Mouse (Mus musculus): ENCODE results near the gene Gnb1l. TPM values are rescaled to one million over a fixed set of nuclear protein-coding genes. Genes with fewer than 3 reads are reported as not detected.

Gene Gnb1l
- 18.4 and 19.4 TPM in 2 replicates for polyA plus RNA-seq (2016; fragmentation: Nextera tagmentation; extraction: Ambion mirVana)

GRCm38 (mm10) chr16:18498558-18498990 lies at the start of gene Gnb1l, which contains the start of gene Rtl10:
Gene Gnb1l, plus strand, starts transcription at chr16:18498713.
Gene Rtl10, plus strand, starts transcription at chr16:18498901.
- under 1% methylated on average over 51 of the region's 51 CpGs for WGBS
- Histone ChIP-seq H3K4me3 (replicated peaks) (peak within 1 kb of the TSS; percentile 76), H3K36me3 (peaks cover 28% of the 10 kb centered on the region), H3K9me3 (no peaks in the 10 kb centered on the region), H3K27ac (peak within 1 kb of the TSS; percentile 90), H3K4me2 (peak within 1 kb of the TSS; percentile 88), H3K27me3 (no peaks in the 10 kb centered on the region), H3K4me1 (replicated peaks) (peaks cover 20% of the 10 kb centered on the region), H3K9ac (replicated peaks) (peak within 1 kb of the TSS; percentile 74)
- ATAC-seq (ENCODE audit: insufficient number of reproducible peaks, insufficient read depth, low FRiP score, low TSS enrichment, low read depth): peak; percentile 97

- no peak for ATAC-seq (ENCODE audit: insufficient number of reproducible peaks, insufficient read depth, low FRiP score, low TSS enrichment, low read depth)
- Histone ChIP-seq H3K27me3 (no peaks in the 10 kb centered on the region), H3K9ac (replicated peaks) (no peak overlapping the region), H3K4me1 (replicated peaks) (peaks cover 31% of the 10 kb centered on the region), H3K27ac (no peak overlapping the region), H3K4me2 (no peak overlapping the region), H3K9me3 (no peaks in the 10 kb centered on the region), H3K4me3 (replicated peaks) (no peak overlapping the region), H3K36me3 (peaks cover 5% of the 10 kb centered on the region; the same call in 1 of the 2 replicates)
- 86% methylated on average over 4 of the region's 4 CpGs for WGBS
Observed at GRCm38 (mm10) chr16:18449005-18449404, 49.5 kb upstream of the Gnb1l start.

GRCm38 (mm10) chr16:18451486-18452181 lies 46.9 kb upstream of the Gnb1l start:
- H3K4me2 ChIP-seq: no peak overlapping the region
- H3K27ac ChIP-seq: no peak overlapping the region
- no peaks in the 10 kb centered on the region for H3K9me3 ChIP-seq
- no peaks in the 10 kb centered on the region for H3K27me3 ChIP-seq
- 45% methylated on average over 9 of the region's 9 CpGs for WGBS
- H3K36me3 ChIP-seq: peaks cover 14% of the 10 kb centered on the region; the same call in 1 of the 2 replicates
- no peak overlapping the region for H3K9ac ChIP-seq (replicated peaks)
- no peak for ATAC-seq (ENCODE audit: insufficient number of reproducible peaks, insufficient read depth, low FRiP score, low TSS enrichment, low read depth)
- H3K4me3 ChIP-seq (replicated peaks): no peak overlapping the region
- H3K4me1 ChIP-seq (replicated peaks): peaks cover 31% of the 10 kb centered on the region

- WGBS: 79% methylated on average over 8 of the region's 8 CpGs
- H3K36me3 ChIP-seq: peaks cover 14% of the 10 kb centered on the region; the same call in 1 of the 2 replicates
- peaks cover 26% of the 10 kb centered on the region for H3K4me1 ChIP-seq (replicated peaks)
- no peaks in the 10 kb centered on the region for H3K27me3 ChIP-seq
- no peak overlapping the region for H3K4me3 ChIP-seq (replicated peaks)
- no peaks in the 10 kb centered on the region for H3K9me3 ChIP-seq
- no peak overlapping the region for H3K4me2 ChIP-seq
- ATAC-seq (ENCODE audit: insufficient number of reproducible peaks, insufficient read depth, low FRiP score, low TSS enrichment, low read depth): no peak
- H3K9ac ChIP-seq (replicated peaks): no peak overlapping the region
- no peak overlapping the region for H3K27ac ChIP-seq
Observed at GRCm38 (mm10) chr16:18452361-18452862, 46.1 kb upstream of the Gnb1l start.

- peaks cover 14% of the 10 kb centered on the region; the same call in 1 of the 2 replicates for H3K36me3 ChIP-seq
- no peaks in the 10 kb centered on the region for H3K9me3 ChIP-seq
- H3K27me3 ChIP-seq: no peaks in the 10 kb centered on the region
- no peak overlapping the region for H3K4me2 ChIP-seq
- H3K4me3 ChIP-seq (replicated peaks): no peak overlapping the region
- ATAC-seq (ENCODE audit: insufficient number of reproducible peaks, insufficient read depth, low FRiP score, low TSS enrichment, low read depth): no peak
- peaks cover 13% of the 10 kb centered on the region for H3K4me1 ChIP-seq (replicated peaks)
- H3K9ac ChIP-seq (replicated peaks): no peak overlapping the region
- H3K27ac ChIP-seq: no peak overlapping the region
- 24% methylated on average over 5 of the region's 5 CpGs for WGBS
Observed at GRCm38 (mm10) chr16:18453846-18454245, 44.7 kb upstream of the Gnb1l start.

- 91% methylated on average over 6 of the region's 6 CpGs for WGBS
- no peak overlapping the region for H3K4me2 ChIP-seq
- H3K9me3 ChIP-seq: no peaks in the 10 kb centered on the region
- H3K4me3 ChIP-seq (replicated peaks): no peak overlapping the region
- no peak for ATAC-seq (ENCODE audit: insufficient number of reproducible peaks, insufficient read depth, low FRiP score, low TSS enrichment, low read depth)
- H3K27me3 ChIP-seq: peaks cover 9% of the 10 kb centered on the region; the same call in 1 of the 2 replicates
- no peak overlapping the region for H3K27ac ChIP-seq
- H3K36me3 ChIP-seq: peaks cover 14% of the 10 kb centered on the region; the same call in 1 of the 2 replicates
- peaks cover 23% of the 10 kb centered on the region for H3K4me1 ChIP-seq (replicated peaks)
- H3K9ac ChIP-seq (replicated peaks): no peak overlapping the region
Observed at GRCm38 (mm10) chr16:18455407-18455806, 43.1 kb upstream of the Gnb1l start.

- no peaks in the 10 kb centered on the region for H3K9me3 ChIP-seq
- H3K27ac ChIP-seq: no peak overlapping the region; the same call in 1 of the 2 replicates
- H3K27me3 ChIP-seq: peaks cover 10% of the 10 kb centered on the region; the same call in 1 of the 2 replicates
- H3K4me1 ChIP-seq (replicated peaks): peaks cover 27% of the 10 kb centered on the region
- no peak for ATAC-seq (ENCODE audit: insufficient number of reproducible peaks, insufficient read depth, low FRiP score, low TSS enrichment, low read depth)
- peaks cover 14% of the 10 kb centered on the region; the same call in 1 of the 2 replicates for H3K36me3 ChIP-seq
- no peak overlapping the region for H3K4me2 ChIP-seq
- H3K4me3 ChIP-seq (replicated peaks): no peak overlapping the region
- H3K9ac ChIP-seq (replicated peaks): no peak overlapping the region
Observed at GRCm38 (mm10) chr16:18458661-18459060, 39.9 kb upstream of the Gnb1l start.

GRCm38 (mm10) chr16:18459335-18459954 lies 39.1 kb upstream of the Gnb1l start:
- Histone ChIP-seq H3K9ac (replicated peaks) (no peak overlapping the region; the same call in none of the 2 replicates), H3K4me2 (peak overlapping the region; percentile 40), H3K9me3 (no peaks in the 10 kb centered on the region), H3K4me3 (replicated peaks) (no peak overlapping the region), H3K4me1 (replicated peaks) (peaks cover 30% of the 10 kb centered on the region), H3K27me3 (peaks cover 10% of the 10 kb centered on the region; the same call in 1 of the 2 replicates), H3K36me3 (peaks cover 12% of the 10 kb centered on the region; the same call in 1 of the 2 replicates), H3K27ac (peak overlapping the region; percentile 56)
- 17% methylated on average over 12 of the region's 12 CpGs for WGBS
- ATAC-seq (ENCODE audit: insufficient number of reproducible peaks, insufficient read depth, low FRiP score, low TSS enrichment, low read depth): peak; percentile 5; the same call in 1 of the 2 replicates

- Histone ChIP-seq H3K4me1 (replicated peaks) (peaks cover 30% of the 10 kb centered on the region), H3K9ac (replicated peaks) (no peak overlapping the region; the same call in 1 of the 2 replicates), H3K27me3 (peaks cover 10% of the 10 kb centered on the region; the same call in 1 of the 2 replicates), H3K4me3 (replicated peaks) (no peak overlapping the region), H3K36me3 (peaks cover 7% of the 10 kb centered on the region; the same call in 1 of the 2 replicates), H3K9me3 (no peaks in the 10 kb centered on the region), H3K4me2 (peak overlapping the region; percentile 40), H3K27ac (peak overlapping the region; percentile 56)
- peak; percentile 44 for ATAC-seq (ENCODE audit: insufficient number of reproducible peaks, insufficient read depth, low FRiP score, low TSS enrichment, low read depth)
- WGBS: 1% methylated on average over 11 of the region's 11 CpGs
Observed at GRCm38 (mm10) chr16:18459955-18460370, 38.5 kb upstream of the Gnb1l start.

GRCm38 (mm10) chr16:18460826-18461225 lies 37.7 kb upstream of the Gnb1l start:
- no peak overlapping the region for H3K27ac ChIP-seq
- H3K4me1 ChIP-seq (replicated peaks): peaks cover 30% of the 10 kb centered on the region
- peaks cover 6% of the 10 kb centered on the region; the same call in 1 of the 2 replicates for H3K36me3 ChIP-seq
- H3K4me2 ChIP-seq: no peak overlapping the region
- no peak for ATAC-seq (ENCODE audit: insufficient number of reproducible peaks, insufficient read depth, low FRiP score, low TSS enrichment, low read depth)
- H3K4me3 ChIP-seq (replicated peaks): no peak overlapping the region
- no peaks in the 10 kb centered on the region for H3K9me3 ChIP-seq
- 93% methylated on average over 3 of the region's 3 CpGs for WGBS
- H3K9ac ChIP-seq (replicated peaks): no peak overlapping the region
- peaks cover 10% of the 10 kb centered on the region; the same call in 1 of the 2 replicates for H3K27me3 ChIP-seq

- H3K27ac ChIP-seq: no peak overlapping the region
- H3K4me3 ChIP-seq (replicated peaks): no peak overlapping the region
- peaks cover 10% of the 10 kb centered on the region; the same call in 1 of the 2 replicates for H3K27me3 ChIP-seq
Observed at GRCm38 (mm10) chr16:18462031-18462430, 36.5 kb upstream of the Gnb1l start.

More at GRCm38 (mm10) chr16:18462031-18462430, 36.5 kb upstream of the Gnb1l start:
- H3K36me3 ChIP-seq: no peaks in the 10 kb centered on the region
- no peak overlapping the region for H3K4me2 ChIP-seq
- 46% methylated on average over 9 of the region's 9 CpGs for WGBS
- H3K9me3 ChIP-seq: no peaks in the 10 kb centered on the region
- no peak for ATAC-seq (ENCODE audit: insufficient number of reproducible peaks, insufficient read depth, low FRiP score, low TSS enrichment, low read depth)
- H3K4me1 ChIP-seq (replicated peaks): peaks cover 30% of the 10 kb centered on the region
- peak overlapping the region; percentile 28; the same call in 1 of the 2 replicates for H3K9ac ChIP-seq (replicated peaks)

Measured in limb, embryonic 12.5 days (tissue).